Mouse (Mus musculus): Measurements from ENCODE around the gene Gm15319. TPM values are rescaled to one million over a fixed set of nuclear protein-coding genes. Genes with fewer than 3 reads are reported as not detected.
"Not testable (repeated sequence)": the region's sequence is repeated elsewhere in the genome, so short reads cannot be mapped to it uniquely, and the experiment has no call there.

Gene Gm15319
- polyA plus RNA-seq, 1 experiment from 2014 or later, result 0.08 TPM

GRCm38 (mm10) chr8:20297939-20298505 is 65.0 kb downstream of the Gm15319 start:
- peak; percentile 1 for DNase-seq (ENCODE audit: low spot score)

DNA sequence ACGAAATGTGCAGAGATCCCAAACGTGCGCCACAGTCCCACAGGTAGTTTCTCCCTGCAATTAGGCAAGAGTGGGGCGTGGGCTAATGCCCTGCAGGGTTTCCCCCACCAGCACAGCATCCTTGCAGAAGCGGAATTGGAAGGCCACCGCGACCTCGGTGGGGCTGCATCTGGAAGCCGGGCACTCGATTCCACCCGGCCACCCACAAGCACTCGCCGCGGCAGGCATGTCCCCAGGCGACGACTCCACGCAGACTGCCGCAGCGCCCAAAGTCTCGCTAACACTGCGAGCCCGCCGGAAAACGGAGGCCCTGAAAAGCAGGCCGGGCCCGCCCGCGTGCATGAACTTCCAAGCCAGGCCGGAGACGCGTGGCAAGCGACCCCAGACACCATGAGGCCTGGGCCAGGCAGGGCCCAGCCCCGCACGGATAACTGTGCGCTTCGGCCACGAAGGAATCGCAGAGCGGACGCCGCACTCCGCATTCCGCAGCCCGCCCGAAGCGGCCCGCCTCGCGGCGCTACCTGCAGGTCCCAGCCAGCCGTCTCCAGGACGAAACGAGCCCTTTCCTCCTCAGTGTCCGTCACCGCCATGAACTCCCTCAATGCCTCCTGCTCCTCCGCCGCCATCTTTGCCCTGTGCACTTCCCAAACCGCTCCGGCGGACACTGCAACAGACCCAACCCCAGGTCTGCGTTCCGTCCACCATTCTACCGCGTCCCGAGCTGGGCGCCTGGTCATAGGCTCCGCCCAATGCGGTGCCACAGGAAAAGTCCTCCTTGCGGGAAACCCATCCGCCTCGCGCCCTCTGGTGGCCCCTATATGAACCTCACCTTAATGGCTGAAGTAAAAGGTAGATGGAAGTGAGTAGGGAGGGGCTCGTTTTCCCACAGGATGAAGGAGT is 66.0 kb downstream of the Gm15319 start:
- peak; percentile 67 for DNase-seq (ENCODE audit: low spot score)

DNA sequence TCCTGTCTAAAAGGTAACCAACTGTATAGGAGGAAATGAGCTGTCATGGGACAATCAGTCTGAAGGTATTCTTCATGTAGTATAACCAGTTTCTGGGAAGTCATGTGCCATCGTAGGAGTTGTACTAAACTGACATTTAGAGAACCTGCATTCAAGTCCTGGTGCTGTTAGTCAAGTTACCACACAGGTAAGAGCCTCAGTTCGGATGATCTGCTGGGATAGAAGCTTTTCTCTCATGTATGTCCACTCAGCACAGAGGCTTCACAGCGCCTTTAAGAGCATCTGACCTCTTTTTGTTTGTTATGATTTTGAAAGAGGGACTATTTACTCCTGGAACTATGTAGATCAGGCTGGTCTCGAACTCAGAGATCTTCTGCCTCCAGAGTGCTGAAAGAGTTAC is 67.1 kb downstream of the Gm15319 start:
- DNase-seq (ENCODE audit: low spot score), result not testable (repeated sequence)

- not testable (repeated sequence) for DNase-seq (ENCODE audit: low spot score)
These were observed 68.2 kb downstream of the Gm15319 start for GRCm38 (mm10) chr8:20294826-20295225.

- not testable (repeated sequence) for DNase-seq (ENCODE audit: low spot score)
These were observed 69.0 kb downstream of the Gm15319 start for GRCm38 (mm10) chr8:20293966-20294365.

GRCm38 (mm10) chr8:20290015-20290414 is 73.0 kb downstream of the Gm15319 start:
- not testable (repeated sequence) for DNase-seq (ENCODE audit: low spot score)

DNA sequence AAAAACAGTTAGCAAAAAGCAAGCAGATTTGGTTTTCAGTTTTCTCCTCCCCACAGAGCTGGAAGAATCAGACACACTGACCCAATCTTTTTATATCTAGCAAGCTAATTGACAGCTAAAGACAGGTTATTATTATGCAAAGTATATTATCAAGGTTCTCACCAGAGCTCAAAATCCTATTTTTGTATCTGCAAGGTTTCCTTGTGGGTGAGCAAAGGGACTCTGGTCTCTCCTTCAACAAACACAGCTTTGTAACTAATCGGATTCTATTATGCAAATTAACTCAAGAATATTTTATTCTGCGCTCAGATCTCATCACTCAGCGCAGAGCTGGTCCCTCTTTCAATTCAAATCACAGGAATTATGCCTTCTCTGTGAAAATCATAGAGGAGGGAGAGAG is 74.1 kb downstream of the Gm15319 start:
- not testable (repeated sequence) for DNase-seq (ENCODE audit: low spot score)

- DNase-seq (ENCODE audit: low spot score), result not testable (repeated sequence)
These were observed 75.3 kb downstream of the Gm15319 start for GRCm38 (mm10) chr8:20287706-20288105.

Measured in thymus, postnatal 0 days (tissue).